Mouse (Mus musculus) CD8-positive naive resting alpha-beta T cell, adult 2 months (primary cell): ENCODE data around the gene Mapk12.

Experiments
- DNase-seq, 2 experiments: peaks; one replicate each; pipeline ENCODE4 v3.0.0; 2022; ENCODE audit warnings: low read depth in 2 of 2, low spot score in 2 of 2

Mapk12 gene

DNA sequence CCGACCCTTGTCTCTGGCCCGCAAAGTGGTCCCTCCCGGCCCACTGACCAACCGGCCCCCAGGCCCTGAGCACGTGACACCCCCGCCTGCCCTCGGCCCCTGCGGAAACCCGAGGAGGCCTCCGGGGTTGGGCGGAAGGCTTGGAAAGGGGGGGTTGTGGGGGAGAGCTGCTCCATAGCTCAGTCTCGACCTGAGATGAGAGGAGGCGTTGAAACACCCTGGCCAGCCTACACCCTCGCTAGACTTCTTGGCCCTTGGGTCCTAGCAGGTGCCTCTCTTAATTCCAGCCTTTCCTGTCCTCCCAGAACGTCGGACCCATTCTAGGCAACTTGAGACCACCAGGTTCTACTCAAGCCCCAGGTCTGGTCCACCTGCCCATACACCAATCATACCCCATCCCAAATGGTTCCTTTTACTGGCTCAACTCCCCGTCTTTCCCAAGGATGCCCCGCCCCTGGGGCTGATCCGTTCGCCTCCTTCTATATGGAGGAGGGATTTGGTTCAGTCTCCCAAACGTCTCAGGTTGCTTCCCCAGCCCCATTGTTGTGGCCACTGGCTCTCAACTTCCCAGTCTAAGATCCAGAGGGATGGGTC lies at the start of gene Mapk12:
Gene Mapk12 (minus strand): TSS at position 45 of the 594 bp plus-strand sequence.
- DNase-seq, result no peak

DNA sequence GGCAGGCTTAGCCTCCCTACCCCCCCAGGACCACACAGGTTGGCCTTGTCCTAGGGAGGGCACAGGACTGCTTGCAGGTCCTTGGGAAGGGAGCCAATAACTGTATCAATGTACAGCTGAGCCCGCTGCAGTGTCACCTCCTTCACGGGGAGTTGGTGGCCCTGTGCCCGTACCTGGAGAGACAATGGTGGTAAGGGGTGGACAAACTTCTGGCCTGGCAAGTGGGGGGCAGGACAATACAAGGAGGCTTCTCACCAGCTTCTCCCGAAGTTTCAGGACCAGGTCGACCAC lies 44.4 kb upstream of the Mapk12 start:
- no peak for DNase-seq

DNA sequence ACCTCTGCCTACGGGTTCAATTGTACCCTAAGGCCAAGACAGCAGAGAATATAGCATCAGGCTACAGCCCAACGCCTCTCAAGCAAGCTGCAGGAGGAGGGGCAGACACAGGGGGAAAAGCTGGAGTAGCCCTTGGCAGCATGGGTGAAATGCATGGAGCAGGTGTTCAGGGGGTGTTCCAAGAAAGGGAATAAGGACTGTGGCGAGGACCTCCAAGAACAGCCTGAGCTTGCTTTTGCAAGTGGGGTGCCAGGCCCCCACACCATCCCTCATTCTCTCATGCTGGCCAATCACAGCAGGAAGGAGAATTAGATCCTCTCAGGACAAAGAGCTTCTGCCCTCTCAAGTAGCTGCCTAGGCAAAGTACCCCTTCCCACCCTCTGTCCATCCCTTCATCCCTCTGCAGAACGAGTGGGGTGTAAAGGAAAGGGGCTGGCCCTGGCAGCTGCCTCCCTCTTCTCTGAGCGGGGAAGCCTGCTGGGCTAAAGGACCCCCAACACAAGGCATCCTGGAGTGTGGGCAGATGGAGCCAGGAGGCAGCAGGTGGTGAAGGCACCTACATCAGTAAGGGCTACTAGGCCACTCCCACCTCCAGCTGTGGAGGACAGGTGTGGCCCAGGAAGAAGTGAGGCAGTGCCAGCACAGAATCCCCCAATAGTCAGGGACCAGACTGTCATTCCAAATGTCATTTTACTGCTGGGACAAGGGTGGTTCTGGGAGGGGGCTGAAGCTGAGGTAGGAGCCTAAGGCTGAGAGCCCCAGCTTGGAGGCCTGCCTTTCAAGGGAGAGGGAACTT lies 43.8 kb upstream of the Mapk12 start:
- no peak for DNase-seq

DNA sequence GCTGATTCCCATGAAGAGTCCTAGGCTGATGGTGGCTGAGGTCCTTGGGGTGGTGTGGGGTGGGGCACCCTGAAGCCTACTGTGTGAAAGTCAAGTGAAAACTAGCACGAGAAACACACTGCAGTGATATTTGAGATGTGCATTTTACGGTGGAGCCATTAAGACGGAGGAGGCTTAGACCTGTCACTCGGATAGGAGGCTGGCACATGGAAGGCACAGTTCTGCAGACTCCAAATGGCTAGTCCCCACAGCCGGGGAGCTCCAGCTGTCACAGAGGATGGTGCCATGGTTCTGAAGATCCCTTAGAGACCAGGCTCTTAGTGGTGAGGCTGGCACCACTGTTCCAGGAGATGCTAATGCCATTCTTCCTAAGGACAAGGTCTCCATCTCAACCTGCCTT lies 42.3 kb upstream of the Mapk12 start:
- no peak for DNase-seq

DNA sequence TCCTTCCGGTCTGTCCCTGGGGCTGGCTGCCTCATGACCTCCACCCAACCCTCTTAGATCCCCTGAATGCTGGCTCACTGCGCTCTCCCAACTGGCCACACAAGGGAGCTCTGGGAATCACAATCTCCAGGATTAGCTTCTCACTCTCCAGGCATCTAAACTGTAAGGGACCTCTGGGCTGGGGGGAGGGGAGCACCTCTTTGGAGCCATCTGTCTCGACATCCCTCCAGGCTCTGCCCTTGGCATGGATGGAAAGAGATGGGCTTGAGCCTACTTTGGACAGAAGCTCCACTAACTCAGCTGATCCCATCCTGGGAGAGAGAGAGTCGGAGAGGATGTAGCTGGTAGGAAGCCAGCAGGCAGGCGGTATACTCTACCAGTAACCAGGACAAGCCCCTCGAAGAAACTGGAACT lies 41.8 kb upstream of the Mapk12 start:
- no peak for DNase-seq

DNA sequence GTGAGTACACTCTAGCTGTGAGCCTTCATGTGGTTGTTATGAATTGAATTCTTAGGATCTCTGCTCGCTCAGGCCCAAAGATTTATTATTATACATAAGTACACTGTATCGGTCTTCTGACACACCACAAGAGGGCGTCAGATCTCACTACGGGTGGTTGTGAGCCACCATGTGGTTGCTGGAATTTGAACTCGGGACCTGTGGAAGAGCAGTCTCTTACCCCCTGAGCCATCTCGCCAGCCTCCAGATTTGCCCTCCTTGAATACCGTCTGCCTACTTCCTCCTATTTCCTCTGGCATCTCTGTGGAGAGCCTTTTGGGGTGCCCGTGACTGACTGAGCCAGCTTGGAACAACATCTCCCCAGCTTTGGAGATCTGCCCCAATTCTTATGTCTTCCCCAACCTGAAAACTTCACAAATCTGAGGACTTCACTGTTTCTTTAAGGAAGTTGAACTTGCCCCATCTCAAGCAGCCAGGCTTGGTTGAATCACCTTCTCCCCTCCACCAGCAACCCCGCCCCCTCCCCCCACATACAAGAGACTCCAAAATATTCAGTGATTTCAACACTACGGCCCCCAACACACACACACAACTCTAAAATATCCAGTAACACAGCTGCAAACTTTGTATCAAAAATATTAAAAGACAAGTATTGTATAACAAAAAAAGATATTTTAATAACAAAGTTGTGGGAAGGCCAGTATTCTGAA lies 41.2 kb upstream of the Mapk12 start:
- no peak for DNase-seq

DNA sequence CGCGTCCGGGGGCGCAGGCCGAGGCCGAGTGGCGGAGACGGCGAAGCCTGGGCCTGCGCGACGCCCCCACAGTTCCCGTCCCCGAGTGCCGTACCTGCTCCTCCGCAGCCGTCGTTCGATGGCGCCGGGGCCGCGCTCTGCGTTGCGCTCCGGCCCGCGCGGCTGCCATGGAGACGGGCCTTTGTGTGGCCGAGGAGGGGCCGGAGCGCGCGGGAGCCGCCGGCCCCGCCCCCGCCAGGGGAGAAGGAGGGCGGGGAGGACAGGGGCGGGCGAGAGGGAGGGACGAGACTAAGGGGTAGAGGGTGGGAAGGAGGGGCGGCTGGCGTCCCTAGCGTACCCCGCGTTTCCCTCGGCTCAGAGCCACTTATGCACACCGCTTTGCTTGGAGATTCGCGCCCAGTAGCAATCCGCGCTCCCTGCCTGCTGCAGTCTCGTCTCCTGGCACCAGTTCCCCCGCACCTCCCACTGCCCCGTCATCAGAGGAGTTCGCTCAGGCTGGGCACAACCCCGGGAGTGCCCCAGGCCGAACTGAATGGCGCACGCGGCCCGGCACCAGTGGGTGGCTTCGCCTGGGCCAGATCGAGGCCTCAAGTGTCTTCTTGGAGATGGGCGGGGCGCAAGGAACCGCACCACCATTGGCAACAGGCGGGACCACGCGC lies 40.2 kb upstream of the Mapk12 start, which contains the start of gene Plxnb2:
Gene Plxnb2 (minus strand): TSS at position 218 of the 659 bp plus-strand sequence.
- DNase-seq, result no peak

DNA sequence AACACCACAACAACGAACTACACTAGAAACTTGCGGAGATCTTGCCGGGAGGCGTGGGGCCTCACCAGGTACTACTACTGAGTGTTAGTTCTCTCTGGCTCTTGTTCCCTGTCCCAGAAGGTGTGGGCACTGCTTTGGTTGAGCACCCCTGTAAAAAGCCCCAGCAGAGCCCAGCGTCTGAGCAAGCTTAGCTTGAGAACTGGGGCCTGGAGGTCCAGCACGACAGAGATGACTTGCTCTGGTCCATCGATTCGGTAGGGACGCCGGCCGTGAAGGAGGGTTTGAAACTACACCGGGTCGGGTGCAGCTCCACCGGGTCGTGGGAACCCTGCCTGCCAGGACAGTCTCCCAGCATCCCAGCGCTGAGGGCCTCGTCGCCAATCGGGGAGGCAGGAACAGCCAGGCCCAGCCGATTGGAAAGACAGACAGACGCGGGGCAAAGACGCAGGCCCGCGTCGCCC lies 39.6 kb upstream of the Mapk12 start:
- no peak for DNase-seq

DNA sequence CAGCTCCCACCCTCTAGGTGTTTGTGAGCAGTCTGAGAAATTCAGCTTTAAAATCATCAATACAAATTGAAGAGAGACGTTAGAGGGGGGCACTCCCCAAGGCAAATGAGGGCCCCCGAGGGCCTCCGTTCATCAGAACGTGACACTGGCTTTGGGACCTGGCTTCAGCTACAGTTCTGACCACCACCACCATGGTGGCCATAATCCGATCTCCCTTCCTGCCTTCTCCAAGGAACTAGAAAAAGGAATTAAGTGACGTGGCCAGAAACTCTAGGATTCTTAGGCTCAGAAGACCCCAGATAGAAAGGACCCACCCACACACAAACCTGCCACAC lies 39.1 kb upstream of the Mapk12 start:
- no peak for DNase-seq

DNA sequence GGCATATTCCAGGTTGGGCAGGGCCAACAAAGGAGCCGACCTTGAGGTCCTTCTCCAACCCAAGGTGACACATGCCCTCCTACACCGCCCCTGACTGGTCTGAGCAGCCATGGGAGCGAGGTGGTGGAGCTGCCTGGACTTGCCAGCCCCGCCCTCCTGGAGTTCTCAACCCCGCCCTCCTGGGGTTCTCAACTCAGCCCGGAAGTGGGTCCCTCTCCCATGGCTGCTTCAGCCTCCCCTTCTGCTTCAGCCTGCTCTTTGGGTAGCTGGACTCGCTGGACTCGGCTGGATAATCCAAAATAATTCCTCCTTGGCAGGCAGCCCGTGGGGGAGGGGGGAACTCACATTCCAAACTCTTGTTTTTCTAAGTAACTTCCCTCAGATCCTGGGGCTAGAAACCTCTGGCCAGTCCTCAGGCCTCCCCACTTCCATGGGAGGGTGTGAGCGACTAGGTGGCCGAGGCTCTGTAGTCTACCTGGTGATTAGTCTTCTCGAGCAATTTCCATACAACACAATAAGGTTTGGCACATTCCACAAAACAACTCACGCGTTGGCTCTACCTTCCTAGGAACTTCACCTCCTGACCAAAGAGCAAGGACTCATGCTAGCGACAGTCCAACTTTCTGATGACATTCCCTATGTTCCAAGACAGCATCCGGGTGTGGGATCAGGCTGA lies 38.6 kb upstream of the Mapk12 start:
- DNase-seq, result no peak

DNA sequence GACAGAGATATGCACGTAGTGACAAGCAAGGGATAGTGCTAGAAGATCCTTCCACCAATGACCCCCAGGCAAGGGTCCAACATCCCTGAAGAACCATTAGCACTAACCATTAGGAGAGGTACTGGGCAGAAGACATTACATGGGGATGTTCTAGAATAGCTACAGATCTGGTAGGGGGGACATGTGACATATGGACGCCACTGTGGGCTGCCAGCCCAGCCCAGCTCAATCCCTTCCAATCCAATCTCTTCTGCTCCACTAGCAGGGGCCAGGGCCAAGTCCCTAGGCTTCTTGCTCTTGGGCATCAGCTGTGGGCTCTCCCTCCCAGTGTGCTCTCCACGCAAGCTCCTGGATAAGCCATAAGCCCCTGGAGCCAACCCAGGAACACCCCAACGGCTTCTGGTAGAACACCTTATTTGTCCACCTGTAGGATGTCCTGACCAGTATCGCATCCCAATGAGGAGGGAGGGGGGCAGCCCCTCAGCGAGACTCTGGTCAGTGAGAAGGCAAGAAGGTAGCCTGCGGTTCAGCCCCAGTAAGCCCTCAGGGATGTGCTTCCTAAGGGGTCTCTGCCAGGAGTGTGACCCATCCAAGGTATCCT lies 37.9 kb upstream of the Mapk12 start:
- DNase-seq, result no peak

DNA sequence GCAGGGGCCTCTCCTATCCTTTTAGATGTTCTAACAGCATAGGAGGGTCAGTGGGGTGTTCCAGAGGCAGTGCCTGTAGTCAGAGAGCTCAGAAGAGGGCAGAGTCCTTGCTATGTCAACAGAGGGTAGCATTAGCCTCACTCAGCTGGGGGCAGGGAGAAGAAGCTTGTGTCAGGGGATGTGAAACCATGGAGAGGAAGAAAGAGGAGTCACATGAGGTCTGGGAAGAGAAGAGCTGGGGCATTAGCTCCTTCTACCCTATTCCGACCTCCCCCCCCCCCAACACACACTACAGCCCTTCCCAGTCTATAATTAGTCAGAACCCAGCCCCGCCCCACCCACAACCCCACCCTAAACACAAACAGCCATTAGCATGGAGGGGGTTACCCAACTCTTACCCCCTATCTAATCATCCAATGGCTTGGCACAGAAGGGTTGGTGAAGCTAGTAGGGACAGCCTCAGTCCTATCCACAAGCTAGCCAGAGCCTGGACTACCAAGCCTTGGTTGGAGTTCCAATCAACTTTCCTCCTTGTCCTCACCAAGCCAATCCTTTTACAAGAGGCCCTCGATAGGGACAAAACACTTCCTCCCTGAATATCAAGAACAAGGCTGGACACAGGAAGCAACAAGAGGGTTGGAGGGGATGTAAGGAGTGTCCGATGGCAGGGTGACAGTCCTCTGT lies 37.2 kb upstream of the Mapk12 start:
- DNase-seq, result no peak

DNA sequence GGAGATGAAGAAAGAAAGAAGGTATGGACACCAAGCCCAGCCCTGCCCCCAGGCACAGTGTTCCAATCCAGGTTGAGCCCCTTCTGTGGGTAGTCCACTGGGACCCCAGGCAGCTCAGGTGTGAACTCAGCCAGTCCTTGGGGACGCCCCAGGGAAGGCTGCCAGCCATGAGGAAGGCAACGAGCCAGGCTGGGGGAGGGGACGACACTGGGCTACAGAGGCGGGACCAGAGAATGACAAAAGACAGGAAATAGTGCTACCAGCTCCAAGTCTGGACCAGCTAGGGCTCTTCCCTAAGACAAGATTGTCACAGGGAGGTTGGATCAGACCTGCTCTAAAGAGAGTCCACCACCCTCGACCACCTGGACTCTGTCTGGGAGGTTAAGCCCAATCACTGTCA lies 36.6 kb upstream of the Mapk12 start:
- no peak for DNase-seq

DNA sequence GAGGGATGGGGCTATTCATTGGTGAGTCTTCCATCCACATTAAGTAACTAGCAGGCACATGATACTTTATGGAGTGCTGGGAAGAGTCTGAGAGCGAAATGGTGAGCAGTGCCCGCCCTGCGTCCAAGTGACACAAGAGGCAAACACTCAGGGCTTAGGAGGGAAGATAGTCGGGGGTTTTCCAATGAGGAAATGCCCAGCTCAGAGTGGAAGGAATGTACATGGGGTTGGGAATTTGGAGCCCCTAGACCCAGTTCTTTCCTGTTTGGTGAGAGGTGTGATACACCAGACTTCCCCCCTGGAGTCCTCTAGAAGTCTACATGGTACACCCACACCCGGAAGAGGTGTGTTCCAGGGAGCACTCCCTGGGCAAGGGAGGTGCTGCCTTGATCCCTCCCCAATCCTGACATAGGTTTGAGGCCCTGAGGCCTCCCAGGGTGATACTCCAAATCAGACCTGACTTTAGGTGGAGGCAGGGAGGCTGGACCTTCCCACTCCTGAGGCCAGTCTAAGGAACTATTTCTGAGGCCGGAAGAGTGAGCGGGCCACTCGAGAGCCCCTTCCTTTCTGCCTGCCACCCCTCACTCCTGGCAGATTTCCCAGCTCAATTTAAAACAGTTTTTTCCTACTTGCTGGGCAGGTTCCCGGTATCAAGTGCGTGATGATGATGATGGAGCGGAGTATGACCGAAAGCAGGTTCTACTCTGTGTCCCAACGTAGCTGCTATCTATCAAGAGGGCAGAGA lies 35.1 kb upstream of the Mapk12 start:
- no peak for DNase-seq

DNA sequence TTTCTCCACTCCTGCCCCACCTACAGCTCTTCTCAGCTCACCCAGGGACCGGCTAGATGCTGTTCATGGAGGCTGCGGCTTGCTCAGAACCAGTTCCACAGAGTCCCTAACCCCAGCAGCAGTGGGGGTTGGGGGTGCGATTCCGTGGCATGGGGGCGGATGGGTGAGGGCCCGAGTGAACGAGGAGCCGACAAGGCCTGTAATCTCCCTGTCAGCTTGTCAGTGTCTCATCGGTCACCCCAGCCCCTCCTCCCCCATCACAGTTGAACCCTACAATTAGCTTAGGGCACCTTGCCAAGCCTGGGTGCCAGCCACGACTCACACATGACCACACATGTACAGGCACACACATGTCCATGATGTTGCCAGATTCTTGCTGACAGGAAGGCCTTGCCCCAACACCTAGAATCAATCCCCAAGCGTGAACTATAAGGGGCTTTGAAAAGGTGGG lies 34.4 kb upstream of the Mapk12 start:
- no peak for DNase-seq

DNA sequence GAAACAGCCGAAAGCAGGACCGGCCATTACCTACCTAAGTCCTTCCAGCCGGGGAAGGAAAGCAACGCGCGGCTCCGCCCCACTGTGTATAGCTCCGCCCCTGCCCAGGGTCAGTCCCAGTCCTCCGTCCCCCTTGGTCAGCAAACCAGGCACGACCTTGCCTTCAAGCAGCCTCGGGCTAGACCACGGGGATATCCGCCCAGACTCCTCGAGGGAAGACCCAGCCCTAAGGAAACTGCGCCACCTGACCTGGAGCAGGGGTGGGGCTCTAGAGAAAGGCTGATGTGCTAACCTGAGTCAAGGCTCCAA lies 33.4 kb upstream of the Mapk12 start:
- DNase-seq, result no peak

DNA sequence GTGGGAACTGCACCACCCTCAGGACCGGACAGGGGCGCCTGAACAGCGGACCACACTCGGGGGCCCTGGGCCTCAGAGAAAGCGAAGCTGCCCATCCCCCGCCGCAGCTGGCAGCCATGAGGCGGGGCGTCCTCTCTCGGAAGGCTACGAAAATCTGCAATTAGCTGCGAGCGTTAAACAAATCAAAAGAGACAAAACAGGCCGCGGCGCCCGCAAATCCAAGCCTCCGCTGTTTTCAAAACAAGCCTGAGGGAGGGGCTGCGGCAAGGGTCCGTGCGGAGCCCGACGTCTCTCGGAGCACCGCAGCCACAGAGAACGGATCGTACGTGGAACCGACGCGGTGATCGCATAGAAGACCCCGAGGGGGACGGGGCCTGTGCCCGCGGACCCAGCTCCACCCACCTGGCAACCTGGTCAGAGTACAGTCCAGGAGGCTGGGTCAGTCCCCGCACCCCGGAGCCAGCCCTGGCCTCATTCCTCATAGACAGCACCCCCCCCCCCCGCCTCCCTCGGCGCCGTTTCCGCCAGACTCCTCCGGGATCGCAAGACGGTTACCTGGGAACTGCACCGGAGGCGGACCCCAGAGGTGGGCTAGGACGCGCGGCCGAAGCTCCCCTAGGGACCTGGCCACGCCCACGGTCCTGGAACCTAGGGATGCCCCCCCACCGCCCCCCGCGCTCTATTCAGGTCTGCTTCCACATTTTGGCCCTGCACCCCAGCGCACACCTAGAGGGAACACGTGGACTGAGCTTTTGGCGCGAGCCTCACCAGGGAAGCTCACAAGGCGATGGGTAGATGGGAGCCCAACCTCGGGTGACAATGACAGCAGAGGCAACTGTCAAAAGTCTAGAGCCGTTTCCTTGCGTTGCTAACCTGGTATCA lies 32.8 kb upstream of the Mapk12 start:
- no peak for DNase-seq

DNA sequence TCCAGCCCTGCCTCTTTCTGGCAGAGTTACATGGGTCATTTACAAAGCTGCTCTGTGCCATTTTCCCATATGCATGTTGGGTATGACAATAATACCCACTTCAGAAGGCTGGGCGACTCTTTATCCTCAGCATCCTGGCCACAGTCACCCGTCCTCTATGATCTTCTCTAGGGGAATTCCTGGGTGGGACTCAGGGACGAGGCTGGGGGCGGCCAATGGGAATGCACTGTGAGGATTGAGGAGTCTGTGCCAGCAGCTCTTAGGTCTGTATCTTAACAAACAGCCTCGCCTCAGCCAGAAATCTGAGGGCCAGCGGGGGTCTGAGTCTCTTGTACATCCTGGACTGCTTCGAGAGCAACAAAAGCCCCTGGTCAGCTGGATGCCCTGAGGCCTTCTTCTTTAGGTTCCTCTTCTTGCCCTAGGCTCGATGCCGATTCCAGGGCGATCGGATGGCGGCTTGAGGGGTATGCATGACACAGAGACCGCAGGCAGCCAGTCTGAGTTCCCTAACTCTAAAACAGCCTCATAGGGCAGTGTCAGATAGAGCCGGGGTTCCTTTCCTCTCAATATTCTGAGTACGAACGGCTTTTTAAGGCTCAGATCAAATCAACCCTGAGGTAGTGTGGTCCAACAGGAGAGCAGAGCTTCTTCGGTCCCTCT lies 31.9 kb upstream of the Mapk12 start:
- DNase-seq, result no peak
